Mouse (Mus musculus) lung, postnatal 36 days (tissue): ENCODE measurements at regions not wholly inside any gene's neighbourhood (a gene's known extent, or its start where the extent isn't known, plus 50 kb on each side); places are given as distances from the start of the nearest gene placed in this dataset.

ENCODE experiments used
- DNase-seq: peaks from one replicate; pipeline ENCODE4 v3.0.0; 2022; ENCODE audit warnings: mixed read lengths

DNA sequence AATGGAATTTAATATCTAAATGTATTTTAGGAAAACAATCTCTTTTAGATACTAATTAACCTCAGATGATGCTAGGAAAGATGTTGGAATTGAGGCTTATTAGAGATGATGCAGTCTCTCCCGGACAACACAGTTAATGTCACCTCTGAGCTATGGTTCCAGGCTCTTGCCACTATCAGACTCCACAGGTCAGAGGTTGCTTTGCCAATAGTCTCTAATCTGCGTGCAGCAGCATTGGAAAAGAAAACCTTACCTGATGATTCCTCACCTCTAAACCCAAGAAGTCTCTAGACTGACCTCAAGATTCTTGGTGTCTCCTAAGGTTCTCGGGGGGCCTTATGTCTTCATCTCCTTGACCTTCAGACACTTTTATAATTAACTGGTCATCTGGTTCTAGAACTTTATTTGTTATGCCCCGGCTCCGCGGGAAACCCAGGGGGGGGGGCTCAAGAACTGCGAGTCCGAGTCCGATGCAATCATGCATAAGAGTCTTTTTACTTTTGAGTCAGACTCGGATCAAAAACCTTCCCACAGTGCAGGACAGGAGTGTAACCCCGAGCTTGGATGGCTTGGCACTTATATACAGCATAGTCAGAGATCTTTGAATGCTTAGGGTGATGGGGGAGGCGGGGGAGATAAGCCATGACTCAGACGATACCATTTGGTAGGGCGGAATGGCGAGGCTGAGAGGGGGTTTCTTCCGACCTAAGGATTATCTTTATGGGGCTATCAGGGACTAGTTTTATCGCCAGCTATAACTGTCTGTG is 626.9 kb downstream of the Zfp706 start:
- DNase-seq: no peak

DNA sequence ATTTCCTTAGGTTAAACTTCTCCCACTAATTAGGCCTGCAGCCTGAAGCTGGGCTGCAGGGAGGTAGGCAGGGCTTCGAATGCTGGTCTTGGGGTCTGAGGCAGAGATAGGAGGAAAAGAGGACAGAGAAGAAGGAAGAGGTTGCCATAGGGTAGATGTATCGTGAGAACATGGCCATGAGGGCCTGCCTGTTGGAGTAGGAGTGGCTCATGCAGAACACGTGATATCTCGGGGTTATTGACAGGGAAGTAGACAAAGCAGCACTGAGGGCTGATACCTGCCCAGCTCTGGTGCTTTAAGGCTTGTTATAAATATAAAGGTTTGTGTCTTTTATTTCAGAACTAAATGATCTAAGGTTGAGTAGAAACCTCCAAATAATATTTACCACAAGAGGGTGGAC is 628.9 kb downstream of the Zfp706 start:
- DNase-seq: no peak

DNA sequence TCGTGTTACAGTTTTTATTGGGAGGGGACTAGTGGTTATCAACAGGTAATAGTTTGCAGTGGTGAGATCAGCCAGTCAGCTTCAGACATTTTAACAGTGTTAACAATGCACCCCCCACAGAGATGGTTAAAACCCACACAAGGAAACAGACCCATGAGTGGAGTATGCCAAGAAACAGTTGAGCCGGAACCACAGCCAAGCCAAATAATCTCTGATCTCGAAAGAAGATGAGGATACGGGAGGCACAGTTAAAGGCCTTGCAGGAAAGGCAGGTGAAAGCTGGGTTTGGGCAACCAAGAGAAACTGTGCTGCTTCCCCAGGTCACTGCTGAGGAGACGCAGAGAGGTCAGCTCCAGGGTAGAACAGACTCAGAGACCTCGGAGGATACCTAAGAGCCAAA is 631.0 kb downstream of the Zfp706 start:
- DNase-seq: peak; percentile 26

DNA sequence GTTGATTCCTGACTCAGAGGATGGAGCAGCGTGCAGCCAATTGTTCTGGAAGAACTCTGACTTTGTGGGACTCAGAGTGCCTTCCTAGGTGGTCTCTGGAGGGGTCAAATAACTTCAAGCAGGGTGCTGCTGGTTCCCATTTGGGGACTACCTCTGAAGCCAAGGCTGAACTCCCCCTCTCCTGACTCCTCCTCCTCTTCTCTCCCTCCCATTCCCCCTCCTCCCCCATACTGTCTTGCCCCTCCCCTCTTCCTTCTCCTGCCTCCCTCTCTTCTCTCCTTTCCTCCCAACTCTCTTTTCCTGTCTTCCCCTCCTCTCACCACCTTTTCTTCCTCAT is 632.1 kb downstream of the Zfp706 start:
- no peak for DNase-seq

DNA sequence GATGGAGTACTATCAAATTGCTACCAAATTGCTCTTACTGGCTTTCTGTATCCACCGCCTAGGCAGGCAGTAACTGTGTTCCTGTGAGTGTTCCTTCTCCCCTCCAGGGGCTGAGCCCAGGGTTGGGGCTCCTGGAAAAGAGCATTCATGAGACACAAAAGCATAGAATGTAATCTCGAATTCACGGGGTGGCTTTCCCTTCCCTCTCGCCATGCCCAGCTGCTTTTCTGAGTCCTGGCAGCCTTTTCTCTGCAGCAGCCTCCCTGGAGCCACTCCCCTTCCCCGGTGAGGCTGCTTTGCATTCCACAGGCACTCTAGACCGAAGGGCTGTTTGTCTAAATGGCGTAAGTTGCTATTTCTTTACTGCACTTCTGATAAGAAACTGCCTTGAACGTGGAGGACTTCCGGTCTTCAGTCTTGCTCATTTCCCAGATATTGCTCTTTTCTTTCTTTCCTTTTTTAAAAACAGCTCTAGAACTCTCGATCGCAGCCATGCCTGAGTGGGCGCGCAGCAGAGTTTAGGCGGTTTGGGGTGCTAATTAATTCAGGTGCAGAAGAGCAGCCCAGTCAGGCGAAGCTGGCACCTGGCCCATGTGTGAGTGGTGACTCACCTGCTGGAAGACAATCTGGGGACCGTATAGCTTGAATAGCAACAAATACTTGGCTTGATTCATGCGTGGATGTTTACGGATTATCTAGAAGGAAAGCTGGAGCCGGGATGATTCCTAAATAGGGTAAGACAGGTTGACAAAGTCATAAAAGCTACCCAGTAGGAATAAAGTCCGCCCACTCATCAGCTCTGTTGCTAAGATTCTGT is 632.6 kb downstream of the Zfp706 start:
- peak; percentile 86 for DNase-seq

DNA sequence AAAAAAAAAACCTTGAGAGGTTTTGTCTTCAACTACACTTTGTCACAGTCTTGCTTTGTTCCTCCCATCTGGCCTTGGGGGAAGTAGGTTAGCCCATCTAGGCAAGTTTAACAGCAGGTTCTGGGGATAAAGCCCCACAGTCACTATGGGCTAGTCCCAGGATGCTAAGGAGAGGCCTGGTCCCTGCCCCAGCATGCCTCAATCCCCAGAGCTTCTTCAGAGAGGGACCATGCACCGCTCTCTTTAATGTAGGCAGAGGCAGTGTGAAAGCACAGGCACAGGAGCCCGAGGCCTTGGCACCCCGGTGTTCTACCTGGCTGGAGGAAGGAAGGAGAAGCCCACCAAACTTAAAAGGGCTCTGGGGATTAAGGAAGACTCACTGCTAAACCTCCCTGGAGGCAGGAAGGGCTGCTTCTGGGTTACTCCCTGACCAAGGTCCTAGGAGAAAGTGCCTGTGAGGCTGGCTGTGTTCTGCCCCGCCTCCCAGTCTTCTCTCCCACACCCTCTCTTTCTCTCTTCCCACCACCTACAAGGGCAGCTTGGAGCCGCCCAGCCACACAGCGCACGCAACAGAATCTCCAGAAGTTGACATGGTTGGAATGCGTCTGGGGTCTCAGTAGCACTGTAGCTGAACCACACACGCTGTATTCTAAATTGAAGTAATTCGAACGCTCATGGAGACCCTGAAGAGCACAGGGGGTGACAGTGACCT is 633.5 kb downstream of the Zfp706 start:
- peak; percentile 63 for DNase-seq

DNA sequence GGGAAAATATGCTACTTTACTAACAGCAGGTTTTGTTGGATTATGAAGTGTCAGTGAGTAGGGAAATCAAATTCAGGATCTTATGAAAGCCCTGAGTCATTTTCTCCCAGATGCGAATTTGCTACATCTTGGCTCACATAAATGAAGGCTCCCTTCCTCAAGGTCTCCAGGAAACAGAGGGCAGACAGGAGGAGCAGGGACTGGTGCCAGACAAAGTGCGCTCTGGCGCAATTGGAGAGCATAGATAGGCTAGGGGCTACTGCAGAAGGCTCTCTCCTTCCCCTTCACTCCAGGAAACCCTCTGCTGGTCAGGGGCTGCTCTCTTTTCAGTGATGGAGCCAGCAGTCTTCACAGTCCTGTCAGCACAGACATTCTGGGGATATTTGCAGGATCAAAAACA is 634.1 kb downstream of the Zfp706 start:
- peak; percentile 65 for DNase-seq

DNA sequence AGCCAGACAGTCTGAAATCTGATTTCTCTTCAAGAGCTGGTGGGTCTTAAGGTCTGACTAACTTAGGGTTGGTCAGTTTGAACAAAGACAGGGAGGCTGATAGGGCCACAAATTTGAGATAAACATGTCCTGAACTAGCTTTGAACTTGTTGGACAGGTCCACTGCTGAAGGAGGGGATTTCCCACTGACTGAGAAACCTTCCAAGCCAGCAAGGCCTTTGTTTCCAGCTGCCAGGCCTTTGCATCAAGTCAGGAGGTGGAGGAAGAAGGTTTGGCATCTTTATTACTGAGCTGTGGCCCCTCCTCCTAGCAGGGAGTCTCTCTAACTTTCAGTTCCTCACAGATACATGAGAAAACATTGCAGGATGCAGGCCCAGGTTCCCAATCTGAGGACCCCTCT is 636.2 kb downstream of the Zfp706 start:
- peak; percentile 47 for DNase-seq

DNA sequence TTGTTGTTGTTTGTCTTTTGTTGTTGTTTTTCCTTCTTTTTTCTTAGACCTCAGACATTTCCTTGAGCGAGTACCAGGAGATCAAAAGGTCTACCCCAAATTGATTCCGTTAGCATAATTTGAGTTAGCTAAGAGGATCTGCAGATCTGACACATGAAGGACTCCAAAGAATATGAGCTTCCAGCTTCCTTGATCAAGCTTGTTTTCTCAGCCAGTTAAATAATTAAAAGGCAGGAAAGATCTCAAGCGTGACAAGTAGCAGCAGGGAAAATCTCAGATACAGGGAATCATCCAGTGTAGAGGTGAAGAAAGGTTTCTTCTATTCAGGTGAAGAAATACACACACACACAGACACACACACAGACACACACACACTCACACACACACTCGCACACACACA is 636.7 kb downstream of the Zfp706 start:
- no peak for DNase-seq

DNA sequence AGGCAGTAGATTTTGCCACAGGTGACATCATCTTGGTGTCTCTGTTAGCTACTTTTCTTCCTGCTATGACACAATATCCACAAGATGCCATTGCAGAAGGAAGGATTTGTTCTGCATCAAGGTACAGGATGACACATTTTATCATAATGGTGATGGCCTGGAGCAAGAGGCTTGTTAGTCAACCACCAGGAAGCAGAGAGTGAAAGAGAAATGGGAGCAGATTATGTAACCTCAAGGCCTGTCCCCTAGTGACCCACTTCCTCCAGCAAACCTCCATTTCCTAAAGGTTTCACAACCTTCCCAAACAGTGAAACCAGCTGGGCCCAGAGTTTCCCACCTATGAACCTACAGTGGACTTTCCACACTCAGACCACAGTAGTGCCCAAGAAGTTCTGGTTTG is 640.3 kb downstream of the Zfp706 start:
- no peak for DNase-seq

DNA sequence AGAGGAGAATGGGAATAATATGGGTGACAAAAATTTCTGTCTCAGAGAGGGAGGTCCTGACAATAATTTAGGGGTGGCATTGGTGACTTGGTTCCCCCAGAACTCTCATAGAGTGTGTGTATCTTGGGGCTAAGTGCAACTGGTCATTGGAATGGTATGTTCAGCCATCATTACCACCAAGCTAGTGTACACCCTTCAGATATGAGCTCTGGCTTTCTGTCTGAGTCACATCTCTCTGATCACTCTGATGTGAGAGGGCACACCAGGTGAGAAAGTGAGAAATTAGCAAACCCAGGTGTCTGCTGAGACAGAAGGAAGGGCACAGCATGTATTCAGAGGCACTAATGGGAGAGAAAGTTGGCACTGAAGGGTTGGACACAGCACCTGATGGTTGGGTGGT is 642.8 kb downstream of the Zfp706 start:
- DNase-seq: no peak

DNA sequence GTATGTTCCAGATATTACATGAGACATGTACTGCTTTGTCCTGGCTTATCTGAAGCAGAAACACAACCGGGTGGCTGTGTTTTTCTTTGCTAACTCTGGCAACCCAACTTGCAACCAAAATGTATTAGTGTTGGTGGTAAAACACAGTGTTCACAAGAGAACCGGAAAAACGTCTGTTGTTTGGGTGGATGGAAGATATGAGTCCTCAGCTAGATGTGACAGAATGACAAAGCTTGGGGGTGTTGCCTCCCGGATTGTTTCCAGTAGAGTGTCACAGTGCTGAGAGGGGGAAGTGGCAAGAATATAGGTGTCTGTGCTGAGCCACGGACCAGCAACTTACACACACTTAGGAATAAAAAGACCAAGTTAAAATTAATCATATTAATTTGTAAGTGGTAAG is 643.5 kb downstream of the Zfp706 start:
- peak; percentile 55 for DNase-seq

DNA sequence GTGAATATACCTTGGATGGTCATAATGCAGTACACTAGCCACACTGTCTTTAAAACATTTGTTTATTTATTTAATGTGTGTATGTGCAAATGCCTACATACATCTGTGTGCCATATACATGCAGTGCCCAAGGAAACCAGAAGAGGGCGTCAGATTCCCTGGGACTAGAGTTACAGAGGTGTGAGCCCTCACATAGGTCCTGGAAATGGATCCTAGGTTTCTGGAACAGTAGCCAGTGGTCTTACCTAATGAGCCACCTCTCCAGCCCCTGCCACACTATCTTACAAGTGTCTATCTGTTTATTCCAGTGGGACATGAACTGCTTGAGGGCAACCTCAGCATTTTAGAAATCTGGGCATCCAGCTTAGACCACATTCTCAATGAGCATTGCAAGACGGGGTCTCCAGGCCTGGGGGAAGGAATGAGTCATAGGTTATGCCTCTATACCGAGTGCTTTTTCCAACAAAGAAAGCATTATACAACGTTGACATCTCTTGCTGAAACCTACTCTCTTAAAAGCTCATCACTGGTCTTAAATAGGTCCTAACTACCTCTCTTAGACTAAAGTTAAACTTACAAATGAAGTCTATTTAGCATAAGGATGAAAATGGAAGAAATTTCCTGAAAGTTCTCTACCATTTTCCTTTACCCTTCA is 644.5 kb downstream of the Zfp706 start:
- DNase-seq: no peak

DNA sequence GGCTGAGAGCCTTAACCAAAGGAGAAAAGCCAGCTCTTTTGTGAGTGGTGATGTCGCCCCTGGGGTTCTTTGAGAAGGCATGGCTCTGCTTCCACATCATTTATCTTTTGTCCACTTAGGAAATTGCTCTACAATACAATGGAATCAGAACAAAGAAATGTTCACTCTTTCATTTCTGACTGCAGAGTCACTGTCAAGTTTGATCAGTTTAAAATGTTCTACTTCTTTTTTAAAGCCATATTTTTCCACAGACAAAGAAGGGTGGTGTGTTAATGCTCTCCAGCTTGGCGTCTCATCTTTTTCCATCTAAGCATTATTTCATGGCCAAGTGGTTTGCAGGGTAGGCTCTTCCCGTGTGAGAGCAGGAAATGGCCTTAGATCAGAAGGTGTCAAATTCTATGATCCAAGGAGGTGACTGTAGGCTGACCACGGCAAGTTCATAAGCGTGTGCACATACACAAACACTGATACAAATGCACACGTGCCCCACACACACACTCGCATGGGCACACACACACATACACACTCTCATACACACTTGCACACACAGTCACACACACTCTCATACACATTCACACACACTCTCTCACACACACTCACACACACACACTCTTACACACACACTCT is 645.9 kb downstream of the Zfp706 start:
- DNase-seq: no peak

DNA sequence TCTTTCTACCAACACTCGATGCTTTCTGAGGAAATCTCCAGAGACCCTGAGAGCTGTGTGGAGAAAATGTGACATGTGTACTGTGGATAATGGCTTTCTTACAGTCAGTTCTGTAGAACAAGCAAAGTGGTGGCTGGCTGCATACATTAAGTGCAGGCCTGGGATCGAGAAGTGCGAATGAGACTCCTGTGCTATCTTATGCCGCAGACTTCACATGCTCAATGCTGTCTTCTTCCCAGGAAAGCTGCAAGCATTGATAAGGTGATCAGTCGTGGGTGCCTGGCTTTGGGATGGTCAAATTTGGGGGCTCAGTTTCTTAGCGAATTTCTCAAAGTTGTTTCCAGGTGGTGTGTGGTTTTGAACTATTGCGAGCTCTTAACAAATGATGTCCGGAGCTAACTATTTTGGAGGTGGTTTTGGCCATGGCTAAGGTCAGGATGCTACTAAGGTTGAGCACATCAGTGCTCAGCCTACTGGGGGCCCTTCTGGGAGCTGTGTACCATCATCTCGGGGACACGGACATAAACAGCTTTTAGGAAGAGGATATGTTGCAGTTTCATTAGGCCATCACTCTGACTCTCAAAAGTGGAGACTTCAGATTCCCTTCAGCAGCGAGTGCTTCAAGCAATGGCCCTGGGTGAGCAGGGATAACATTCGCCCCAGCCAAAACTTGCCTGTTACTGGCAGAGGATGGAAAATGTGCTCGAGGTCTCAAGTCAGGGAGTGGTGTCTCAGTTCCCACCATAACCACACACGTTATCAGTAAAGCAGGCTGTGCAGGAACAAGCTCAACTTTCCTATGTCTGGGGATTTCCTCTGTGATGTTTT is 646.7 kb downstream of the Zfp706 start:
- DNase-seq: no peak

DNA sequence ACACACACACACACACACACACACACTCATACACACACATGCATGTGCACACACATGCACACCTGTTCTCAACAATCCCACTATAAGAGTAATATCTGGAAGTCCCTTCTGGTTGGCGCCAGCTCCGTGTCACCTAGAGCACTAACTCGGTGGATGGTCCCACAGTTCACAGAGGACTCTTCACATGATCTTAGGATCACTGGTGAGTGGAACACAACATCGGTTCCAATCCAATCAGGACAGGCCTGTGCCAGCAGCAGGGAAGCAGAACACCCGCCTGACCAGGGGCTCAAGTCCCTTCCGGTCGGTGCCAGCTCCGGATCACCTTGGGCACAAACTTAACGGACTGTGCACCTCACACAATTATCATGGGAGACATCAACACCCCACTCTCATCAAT is 651.7 kb downstream of the Zfp706 start:
- no peak for DNase-seq

DNA sequence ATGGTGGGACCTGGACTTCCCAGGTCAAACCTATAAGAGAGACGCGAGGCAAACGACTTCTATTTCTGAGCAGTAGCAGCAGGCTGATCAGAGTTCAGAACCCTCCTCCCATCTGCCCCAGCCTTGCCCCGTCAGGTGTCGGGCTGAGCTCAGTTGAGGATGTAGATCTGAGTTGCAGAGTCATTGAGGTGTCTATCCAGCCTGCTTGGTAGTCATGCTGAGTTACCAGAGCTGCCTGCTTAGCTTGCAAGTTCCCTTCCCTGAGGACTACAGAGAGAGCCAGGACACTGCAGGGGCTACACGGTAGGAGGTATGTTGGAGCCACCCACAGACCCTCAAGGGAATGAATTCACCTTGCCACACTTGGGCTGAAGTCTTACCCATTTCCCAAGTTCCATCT is 653.0 kb downstream of the Zfp706 start:
- DNase-seq: no peak

DNA sequence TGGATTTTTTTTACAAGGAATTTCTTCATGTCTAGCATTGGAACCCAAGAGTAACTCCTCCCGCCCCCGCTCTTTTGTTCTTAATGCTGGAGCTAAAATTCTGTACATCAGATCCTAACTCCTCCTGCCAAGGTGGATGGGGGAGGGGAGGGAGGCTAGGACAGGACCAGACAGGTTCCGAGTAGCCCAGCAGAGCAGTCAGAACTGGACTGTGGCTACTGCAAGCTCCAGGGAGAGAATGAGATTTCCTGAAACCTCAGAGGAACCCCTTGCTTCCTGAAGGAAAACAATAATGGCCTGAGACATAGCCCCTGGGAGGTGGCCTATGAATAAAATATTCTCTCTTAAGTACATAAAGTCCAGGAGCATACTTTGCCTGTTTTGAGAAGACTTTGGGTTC is 653.8 kb downstream of the Zfp706 start:
- no peak for DNase-seq

DNA sequence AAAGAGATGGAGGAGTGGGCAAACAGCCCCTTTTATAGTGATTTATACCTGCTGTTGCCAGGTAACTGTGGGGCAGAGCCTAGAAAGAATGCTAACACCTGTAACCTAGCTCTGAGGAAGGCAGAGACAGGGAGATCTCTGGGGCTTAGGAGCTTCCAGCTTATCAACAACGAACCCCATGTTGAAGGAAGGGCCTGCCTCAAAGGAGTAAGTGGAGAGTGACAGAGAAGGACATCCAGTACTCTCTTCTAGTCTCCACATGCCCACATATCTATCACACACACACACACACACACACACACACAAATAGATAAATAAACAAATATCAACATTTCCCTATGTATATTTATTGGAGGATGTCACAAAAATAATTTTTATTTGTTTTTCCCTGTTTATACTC is 654.6 kb downstream of the Zfp706 start:
- DNase-seq: no peak

DNA sequence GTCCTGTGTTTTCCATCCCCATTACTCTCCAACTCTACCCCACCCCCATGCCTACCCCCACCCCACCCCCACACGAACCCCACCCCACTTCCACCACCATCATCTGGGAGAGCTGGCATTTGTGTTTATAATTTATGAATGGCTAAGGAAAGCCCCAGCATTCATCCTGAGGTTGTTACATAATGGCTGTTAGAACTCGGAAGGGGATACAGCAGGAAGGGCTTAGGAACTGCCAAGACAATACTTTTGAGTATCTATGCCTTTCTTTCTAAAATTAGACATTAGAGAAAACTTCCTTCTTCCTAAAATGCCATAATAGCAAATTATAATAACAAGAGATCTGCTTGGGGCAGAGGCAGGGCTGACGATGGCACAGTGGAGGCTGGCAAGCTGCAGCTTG is 655.9 kb downstream of the Zfp706 start:
- DNase-seq: no peak

DNA sequence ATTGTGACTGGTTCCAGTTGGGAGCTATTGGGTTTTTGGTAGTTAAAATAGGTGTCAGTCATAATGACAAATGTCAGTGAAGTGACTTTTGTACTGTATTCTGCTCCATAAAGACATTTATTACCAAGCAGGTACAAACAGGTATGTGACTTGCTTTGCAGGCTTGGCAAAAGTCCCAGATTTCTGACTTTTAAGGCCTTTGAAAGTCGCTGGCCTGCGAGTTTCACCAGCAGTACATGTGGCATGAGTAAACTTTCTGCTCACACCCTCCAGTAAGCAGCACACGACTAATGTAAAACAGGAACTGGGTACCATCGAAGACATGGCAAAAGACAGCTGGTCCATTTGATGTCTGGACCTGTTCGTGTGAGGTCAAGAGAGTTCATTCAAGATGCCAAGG is 659.2 kb downstream of the Zfp706 start:
- no peak for DNase-seq

DNA sequence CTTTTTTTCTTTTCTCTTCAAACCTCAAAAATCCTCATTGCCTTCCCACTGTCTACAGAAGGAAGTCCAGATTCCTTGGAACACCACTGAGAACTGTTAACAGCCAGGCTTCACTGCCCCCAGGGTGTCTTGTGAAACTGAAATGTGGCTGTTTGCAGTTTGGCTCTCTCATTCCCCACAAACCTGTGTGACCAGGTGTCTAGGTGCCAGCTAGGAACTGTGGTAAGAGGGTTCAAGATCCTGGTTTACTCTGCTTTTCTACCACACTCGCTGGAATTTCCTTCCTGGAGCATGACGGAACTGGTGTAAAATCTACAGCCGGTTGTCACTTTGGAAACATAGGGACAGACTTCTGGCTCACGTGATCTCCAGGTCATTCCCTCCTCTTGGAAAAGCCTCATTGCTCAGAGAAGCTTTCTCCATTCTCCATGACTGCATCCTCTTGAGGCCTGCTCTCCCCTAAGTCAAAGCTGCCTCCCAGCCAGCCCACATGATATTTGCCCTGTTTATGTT is 660.2 kb downstream of the Zfp706 start:
- peak; percentile 68 for DNase-seq
